Mouse (Mus musculus) natural killer cell, adult 2 months (primary cell): ENCODE measurements around the gene Slc30a10.

ENCODE experiments used
- DNase-seq, 2 experiments: peaks; one replicate each; pipeline ENCODE4 v3.0.0; 2022; ENCODE audit warnings: low spot score in 2 of 2

Gene Slc30a10

DNA sequence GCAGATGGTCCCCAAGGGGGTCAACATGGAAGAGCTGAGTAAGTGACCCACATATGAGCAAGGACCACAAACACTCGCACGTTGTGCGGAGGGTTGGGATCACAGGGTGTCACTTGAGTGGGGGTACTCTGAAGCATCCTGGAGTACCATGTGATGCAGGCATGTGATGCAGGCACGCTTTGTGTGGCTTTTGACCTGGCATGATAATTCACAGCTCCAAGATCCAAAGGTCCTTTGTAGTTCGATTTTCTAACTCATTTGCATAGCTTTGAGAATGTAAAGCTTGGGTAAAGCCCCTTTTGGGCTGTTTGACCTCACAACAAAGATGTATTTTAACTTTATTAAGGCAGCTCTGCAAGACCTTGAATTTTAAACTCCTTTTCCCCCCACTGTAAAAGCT, 8.2 kb downstream of the Slc30a10 start:
- no peak for DNase-seq

DNA sequence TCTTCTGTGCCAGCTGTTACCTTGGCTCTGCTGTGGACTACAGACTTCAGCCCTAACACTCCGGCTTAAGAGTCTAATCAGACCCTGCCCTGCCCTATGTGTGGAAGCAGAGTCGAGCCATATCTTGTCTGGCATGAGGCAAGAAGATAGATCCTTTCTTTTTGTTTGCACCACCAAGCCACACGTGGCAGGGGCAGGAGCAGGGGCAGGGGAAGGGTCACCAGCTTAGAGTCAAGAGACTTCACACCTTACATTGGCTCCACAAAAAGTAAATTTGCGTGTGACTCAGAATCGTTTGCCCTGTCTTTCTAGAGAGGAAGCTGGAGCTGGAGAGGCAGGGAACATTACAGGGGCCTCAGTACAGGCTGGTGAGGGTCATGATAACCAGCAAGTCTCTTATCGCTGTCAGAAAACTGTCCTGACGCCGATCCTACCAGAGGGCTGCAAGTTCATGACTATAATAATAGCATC, 14.9 kb downstream of the Slc30a10 start:
- no peak for DNase-seq

DNA sequence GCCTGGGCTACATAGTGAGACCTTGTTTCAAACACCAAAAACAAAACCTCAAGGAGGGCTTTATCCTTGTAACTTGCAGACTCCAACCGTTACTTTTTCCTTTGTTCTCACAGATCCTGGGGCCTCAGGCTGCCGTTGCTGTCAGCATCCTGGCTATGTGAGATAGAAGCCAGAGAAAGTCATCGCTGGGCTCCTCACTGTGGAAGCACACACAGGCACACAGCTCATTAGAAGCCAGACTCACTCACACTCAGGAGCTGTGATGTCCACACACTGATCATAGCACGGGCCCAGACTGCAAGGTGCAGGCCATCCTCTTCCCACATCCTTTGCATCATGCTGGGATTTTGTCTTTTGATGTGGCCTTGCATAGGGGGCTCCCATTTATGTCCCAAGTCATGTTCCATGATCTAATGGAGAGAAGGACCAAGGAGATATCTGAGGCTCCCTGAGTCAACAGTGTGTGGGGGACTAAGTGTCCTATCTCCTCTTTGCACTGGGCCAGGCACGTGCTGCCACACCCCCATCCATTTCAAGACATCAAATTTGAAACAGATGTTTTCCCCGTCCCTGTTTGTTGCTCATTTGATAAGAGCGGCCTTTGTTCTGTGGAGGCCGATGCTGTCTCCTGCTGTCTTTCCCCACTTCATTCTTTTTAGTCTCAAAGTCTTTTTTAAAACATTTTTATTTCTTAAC, 17.5 kb downstream of the Slc30a10 start:
- no peak for DNase-seq

DNA sequence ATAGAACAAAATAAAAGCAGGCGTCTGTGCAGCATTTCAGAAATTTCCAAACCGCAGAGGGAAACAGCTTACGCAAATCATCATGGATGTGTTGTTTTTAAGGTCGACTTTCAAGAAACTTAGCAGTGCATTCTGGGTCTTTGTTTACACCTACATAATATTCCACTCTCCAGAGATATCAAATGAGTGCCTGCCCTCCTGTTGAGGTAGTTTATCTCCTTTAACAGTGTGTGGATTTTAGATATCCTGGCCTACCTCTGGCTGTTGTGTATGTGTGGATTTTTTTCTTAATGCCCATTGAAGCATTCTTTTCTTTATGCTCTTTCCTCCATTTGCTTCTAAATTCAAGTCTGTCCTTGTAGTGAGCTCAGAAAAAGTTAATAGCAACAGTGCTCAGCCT, 18.1 kb downstream of the Slc30a10 start:
- no peak for DNase-seq

DNA sequence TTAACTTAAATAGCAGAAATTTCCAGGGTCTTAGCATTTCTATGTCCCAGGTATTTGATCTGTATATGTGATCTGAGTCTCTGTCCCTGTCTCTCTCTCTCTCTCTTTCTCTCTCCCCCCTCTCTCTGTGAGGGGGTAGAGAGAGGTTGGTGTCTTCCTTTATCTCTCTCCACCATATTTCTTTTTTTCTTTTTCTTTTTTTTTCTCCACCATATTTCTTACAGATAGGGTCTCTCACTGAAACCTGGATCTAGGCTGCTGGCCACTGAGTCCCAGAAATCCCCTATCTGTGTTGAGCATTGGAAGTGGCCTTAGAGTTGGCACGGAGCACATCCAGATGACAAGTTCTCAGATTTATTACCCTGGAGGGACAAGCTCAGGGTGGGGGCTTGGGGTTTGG, 18.8 kb downstream of the Slc30a10 start:
- no peak for DNase-seq

DNA sequence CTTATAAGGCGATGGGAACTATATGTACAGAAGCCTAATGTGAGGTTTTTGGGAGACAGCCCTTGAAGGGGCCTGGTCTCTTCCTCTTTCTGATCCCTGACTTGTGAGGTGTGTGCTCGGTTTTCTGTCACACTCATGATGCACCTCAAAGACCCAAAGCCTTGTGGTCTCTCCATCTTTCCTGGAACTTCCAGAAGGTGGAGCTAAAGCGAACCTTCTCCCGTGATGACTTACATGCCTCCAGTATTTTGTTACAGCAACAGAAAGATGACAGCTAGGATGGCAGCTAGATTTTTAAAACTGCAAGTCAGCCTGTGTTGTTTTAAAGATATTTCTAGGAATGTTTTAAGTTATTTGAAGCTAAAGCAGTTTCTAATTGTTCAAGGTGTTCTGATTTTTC, 25.2 kb downstream of the Slc30a10 start:
- DNase-seq, result no peak

DNA sequence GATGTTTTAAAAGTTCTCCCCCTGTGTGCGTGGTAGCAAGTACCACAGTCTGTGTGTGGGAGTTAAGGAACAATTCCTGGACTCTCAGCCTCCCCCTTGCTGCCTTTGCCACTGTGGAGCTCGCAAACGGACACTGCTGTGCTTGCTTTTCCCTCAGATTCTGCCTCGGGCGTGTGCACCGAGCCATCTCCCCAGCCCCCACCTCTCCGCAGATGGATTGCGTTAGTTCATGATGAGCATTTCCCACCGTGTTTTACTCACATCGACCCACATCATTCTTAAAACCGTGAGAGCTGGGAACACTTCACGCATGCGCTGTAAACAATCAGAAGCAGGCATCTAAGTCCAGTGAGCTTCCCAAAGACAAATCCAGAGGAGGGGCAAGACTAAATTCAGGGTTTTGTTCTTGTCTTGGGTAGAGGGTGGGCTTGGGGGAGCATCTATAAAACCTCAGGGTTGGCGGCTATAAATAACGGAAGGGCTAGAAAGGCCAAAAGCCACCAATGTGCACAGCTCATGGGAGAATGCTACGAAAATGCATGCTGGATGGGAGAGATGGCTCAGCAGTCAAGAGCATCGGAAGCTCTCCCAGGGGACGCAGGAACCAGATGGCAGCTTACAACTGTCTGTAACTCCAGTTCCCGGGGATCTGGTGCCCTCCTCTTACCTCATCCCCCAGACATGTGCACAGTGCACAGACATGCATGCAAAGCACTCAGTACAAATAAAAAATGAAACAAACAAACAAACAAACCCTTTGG, 27.5 kb downstream of the Slc30a10 start:
- no peak for DNase-seq

DNA sequence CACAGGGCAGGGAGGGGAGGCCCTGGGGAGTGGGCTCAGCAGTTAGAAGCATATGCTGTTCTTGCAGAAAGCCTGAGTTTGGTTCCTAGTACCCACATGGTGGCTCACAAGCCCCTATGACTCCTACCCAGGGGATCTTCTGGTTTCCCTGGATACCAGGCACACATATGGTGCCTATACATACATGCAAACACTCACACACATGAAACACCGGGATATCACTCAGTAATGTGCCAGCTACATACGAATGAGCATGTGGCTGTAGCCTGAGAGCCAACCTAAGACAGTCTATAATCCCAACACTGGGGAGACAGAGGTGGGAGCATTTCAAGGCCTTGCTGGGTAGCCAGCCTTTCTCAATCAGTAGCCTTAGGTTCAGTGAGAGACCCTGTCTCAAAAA, 28.1 kb downstream of the Slc30a10 start:
- no peak for DNase-seq

DNA sequence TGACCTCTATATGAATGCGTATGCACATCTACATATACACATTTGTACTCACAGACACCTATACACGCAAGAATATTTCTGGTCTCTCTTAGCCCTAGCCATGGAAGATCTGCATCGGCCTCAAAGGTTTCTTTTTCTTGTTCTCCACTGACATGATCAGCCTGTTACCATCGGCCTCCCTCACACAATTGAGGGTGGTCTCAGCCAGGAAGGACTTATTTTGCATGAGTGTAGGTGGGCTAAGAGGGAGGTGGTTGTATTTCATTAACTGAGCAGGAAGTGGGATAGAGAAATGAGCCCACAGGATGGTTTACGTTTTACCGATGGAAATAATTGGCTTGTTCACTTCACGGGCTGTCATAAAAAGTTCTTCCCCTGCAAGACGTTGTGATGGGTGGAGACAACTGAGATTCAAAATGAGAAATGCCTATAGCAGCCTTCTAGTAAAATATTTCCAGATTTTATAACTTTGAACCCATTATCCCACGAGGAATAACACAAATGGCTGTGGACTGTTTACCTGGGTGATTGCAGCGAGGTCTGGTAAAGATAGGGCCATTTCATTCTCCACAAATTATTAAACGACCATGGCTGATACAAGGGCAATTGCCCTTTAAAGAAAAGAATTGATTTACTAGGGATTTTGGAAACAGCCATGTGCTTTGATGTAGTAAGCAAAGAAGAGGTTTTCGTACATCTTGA, 28.9 kb downstream of the Slc30a10 start:
- DNase-seq, result no peak

DNA sequence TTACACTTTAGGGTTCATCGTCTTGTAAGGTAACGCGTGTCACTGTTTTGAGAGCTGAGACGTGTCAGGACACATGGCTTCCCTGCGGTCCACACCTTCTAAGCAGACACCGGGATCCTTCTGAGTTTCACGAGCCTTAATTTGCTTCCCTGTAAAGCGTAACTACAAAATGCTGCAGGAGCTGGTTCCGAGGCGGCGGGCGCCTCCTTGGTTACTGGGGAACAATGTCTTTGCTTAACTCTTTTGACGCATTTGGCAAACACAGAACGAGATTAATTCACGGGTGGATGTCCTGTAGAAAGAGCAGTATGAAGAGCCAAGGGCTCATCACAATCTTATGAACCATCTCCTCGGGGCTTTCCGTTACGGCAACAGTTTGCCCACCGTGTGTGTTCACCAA, 29.6 kb downstream of the Slc30a10 start:
- no peak for DNase-seq

DNA sequence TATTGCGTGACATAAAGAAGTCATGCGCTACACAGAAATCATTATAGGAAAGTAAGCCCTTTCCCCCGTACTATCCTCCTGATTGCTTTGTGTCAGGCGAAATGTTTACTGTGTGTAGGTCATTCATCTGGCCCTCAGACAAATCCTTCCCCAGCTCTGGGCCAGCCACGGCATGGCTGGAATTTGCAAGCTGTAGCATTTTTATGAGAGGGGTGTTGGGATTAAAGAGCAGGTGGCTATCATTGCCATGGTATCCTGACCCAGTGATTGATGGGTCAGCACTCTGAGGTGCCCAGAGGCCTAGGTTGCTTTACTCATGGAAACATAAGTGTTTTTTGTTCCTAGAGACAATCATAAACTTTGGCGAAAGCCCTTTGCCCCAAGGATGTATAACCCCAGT, 35.2 kb downstream of the Slc30a10 start:
- DNase-seq, result no peak

DNA sequence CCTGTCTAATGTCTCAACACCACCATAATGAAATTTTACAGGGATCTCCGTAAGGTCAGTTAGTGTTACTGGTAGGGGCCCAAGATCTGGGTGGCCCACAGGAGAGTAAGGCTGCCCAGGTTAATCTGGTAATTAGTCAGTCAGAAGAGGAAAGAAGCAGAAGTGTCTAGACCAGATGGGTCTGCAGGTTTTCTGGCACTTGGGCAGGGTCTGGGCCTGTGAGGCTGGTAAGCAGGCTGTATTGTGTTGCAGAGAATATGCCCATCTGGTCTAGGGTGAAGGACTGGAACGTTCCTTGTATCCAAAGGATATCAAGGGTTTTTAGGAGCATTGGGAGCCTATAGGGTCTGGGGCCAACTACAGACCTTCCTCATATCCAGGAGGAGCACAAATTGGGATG, 36.0 kb downstream of the Slc30a10 start:
- no peak for DNase-seq

DNA sequence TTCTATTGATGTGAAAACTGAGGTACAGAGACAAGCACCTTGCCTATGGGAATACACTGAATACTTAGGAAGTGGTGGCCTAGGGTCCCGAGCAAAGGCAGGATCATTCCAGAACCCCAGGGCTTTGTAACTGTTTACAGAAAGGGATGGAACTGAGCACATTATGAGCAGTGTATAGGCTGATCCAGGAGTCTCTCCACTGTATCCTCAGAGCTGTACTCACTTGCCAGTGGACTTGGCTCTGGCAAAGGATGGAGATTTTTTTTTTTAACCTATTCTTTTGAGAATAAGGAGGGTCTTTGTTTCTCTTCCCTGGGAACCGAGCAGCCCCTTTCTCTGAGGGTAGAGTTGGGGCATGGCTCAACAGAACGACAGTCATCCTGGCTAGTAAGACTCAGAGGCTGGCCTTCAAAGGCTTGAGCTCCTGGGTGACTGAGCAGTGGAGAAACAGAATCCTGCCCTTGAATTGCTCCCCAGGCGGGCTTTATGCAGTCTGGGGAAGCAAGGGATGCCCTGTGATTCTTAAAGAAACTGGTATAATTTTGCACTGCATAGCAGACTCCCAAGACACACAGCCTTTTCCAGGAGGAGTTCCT, 38.9 kb downstream of the Slc30a10 start:
- DNase-seq, result no peak

DNA sequence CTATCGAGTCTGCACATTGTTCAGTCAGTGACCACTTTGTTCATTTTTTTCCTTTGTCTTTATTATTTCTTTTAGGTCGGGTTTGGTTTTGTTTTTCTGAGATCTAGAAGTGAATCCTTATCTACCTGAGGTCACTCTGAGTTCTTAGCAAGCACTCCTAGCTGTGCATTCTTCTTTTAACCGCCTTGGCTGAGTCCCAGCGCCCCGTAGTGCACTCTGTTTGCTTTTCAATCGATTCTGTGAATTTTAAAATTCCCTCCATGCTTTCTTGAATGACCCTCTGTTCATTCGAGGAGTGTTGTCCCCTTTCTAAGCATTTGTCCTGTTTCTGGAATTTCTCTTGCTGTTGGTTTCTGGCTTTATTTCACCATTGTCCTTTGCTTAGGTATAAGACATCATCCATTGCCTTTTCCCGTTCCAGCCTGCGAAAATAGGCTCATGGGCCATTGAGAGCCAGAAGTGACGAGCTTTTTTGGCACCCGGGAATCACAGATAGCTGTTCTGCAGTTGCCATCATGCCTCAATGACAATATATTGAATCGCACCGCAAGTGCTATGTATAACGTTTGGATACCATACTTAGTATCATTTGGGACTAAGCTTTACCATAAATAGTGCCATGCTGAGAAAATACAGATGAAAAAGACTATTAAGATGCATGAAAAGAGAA, 42.3 kb downstream of the Slc30a10 start:
- no peak for DNase-seq

DNA sequence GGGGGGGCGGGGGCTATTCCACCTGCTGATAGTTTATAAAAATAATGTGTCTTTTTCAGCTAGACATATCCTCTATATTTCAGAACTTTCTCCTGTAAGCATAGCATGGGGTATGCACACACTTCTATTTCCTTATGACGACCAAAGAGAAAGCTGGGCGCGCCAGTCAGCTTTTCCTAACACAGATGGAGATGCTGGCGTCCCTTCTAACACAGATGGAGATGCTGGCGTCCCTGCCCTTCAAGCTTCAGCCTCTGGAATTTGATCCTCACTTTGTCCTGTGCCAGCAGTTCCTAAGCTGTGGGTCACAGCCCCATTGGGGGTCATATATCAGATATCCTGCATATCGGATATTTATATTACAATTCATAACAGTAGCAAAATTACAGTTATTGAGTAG, 46.0 kb downstream of the Slc30a10 start:
- no peak for DNase-seq

DNA sequence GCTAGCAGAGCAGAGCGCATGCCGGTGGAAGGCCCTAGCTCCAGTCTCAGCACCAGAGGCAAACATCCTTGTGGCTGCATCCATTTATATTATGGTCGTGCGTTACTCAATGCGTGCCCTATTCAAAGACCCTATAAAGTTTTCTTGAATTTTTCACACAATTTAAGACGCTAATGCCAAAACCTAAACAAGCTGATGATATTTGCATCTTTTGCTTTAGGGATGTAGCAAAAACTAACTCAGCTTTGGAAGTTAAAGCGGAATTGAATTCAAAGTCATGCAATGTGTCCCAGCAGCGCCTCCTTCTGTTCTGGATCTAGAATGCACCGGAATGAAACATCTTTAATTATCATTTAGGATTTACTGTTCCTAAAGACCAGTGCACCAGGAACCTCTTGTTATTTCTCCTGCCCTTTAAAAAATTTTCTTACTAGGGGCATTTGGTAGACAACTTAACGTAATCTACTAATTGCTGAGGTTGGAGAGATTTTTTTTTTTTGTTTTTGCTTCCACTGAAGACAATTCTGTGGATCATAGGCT, 47.2 kb downstream of the Slc30a10 start:
- no peak for DNase-seq

DNA sequence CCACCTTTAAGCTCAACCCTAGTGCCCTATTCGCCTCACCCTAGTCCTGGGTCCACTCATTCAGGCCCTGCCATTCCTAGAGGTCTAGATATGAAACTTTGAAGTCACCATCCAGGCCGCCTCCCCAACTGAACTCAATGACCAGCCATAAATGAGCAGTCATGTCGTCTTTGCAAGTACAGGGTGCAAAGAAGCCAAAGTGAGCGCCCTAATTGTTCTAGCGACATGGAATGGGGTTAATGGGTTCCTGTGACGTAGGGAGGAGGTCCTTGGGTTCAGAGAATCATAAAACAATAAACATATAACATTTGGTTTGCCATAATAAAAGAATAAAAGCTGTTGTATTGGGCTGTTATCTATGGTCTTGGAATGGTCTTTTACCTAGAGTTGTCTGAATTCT, 47.9 kb downstream of the Slc30a10 start:
- DNase-seq, result no peak

DNA sequence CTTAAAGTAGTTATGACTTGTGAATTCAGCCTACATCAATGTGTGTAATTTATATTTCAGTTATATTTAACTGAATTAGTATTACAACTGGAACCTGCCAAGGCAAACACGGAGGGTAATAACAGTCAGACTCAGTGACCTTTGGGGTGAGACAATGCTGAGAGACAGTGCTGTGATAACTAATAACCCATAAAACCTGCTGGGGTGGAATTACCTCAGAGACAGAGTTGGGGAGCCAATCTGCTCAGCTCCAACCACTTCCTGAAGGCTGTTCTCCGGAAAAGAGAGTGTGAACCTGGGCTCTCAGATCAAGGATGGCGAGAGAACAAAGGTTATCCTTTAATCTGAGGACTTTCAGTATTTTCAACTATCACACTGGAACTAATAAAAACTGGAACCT, 54.4 kb downstream of the Slc30a10 start:
- no peak for DNase-seq

DNA sequence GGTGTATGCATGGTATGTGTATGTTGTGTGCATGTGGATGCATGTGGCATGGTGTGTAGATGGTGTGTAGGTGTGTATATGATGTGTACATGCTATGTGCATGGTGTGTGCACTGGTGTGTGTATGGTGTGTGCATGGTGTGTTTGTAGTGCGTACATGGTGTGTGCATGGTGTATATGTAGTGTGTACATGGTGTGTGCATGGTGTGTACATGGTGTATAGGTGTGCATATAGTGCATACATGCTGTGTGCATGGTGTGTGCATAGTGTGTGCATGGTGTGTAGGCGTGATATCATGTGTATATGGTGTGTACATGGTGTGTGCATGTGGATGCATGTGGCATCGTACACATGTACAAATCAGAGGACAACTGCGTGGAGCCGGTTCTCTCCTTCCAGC, 56.7 kb downstream of the Slc30a10 start:
- no peak for DNase-seq

DNA sequence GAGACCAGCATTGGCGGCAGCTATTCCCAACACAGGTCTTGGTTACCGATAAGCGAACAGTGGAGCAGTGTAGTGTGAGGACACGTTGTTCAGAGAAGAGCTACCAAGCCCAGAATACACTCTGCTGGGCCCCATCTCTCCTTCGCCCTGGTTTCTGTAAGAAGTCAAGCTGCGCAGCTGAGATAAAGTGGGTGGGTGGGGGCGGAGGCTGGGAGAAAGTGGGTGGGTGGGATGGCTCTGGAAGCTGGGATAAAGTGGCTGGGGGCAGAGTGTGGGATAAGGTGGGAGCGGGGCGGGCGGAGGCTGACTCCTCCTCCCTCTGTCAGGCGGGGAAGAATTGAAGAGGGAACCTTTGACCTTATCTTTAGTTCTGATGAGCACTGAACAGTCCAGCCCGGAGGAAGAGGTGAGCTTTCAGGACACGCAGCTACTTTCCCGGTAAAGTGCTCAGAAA, 60.9 kb downstream of the Slc30a10 start:
- DNase-seq, result no peak

DNA sequence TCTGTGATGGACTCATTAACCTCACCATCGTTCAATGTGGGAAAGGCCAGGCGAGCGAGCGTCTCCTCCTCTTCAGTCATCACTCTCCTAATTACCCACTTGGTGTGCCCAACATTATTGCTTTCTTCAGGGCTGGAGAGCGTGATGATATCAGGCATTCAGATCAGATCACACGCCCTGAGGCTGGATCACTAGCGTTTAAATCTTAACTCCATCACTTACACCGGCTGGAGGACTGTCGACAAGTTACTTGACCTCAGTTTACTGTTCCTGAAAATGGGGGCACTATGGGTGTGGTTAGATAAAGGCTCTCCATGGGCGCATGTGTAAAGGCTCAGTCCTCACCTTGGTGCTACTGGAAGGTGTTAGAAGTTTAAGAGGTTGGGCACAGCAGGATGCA, 61.4 kb downstream of the Slc30a10 start:
- DNase-seq, result no peak

DNA sequence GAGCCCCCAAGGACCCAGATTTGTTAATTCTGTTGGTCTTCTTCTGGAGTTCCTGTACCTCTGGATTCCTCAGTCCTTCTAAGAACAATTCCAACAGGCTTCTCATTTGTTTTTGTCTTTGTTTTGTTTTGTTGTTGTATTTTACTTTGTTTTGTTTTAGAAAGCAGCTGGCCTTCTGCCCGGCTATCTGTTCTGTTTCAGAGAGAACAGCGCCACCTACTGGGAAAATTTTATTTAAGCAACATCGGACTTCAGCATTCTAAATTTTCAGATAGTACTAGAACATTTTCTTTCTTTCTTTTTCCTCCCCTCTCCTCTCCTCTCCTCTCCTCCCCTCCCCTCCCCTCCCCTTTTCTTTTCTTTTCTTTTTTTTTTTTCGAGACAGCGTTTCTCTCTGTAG, 62.9 kb downstream of the Slc30a10 start:
- DNase-seq, result no peak
